Mouse (Mus musculus) adrenal gland, postnatal 36 days (tissue): ENCODE results near the gene Arhgef17. TPM values are rescaled to one million over a fixed set of nuclear protein-coding genes. Genes with fewer than 3 reads are reported as not detected.

Source experiments
- DNase-seq, 2 experiments: peaks; one replicate each; pipeline ENCODE4 v3.0.0; 2021; ENCODE audit warnings: mixed read lengths in 1 of 2
- long read RNA-seq, 2 experiments: library from polyadenylated mRNA; stranded (forward); transcript quantifications; one replicate each; pipeline ENCODE4 v2.0.0; 2021; ENCODE audit warnings: borderline sequencing depth in 2 of 2
- total RNA-seq, 2 experiments: library from RNA; stranded (reverse); gene quantifications; 2 replicates each; pipeline ENCODE4 v1.2.3; 2021

The Arhgef17 gene
- total RNA-seq, result 10 to 100 TPM; 63.3 to 69.0 TPM
- long read RNA-seq, experiment 1, full-length matches to known transcripts, result 2 of 6 reads
- long read RNA-seq, experiment 1, partial matches to known transcripts, result 3 of 6 reads
- long read RNA-seq, experiment 1, other reads (novel, unspliced or antisense), result 1 of 6 reads
- long read RNA-seq, experiment 2, full-length matches to known transcripts, result 4 of 20 reads
- long read RNA-seq, experiment 2, partial matches to known transcripts, result 3 of 20 reads
- long read RNA-seq, experiment 2, other reads (novel, unspliced or antisense), result 13 of 20 reads

- DNase-seq, result peak; percentile 54 to 76
These were observed at the start of gene Arhgef17 for GRCm38 (mm10) chr7:100931926-100932480. Gene Arhgef17, minus strand, starts transcription at chr7:100932107.

- DNase-seq, result peak; percentile 81 to 86
These were observed 47.3 kb upstream of the Arhgef17 start for GRCm38 (mm10) chr7:100979175-100979574.

GRCm38 (mm10) chr7:100978171-100978570 lies 46.3 kb upstream of the Arhgef17 start:
- DNase-seq, result no peak

GRCm38 (mm10) chr7:100974135-100974903 lies 42.4 kb upstream of the Arhgef17 start, which contains the start of gene P2ry6:
Gene P2ry6, minus strand, starts transcription at chr7:100974649.
- DNase-seq, result peak; percentile 86 to 87

GRCm38 (mm10) chr7:100972875-100973274 lies 41.0 kb upstream of the Arhgef17 start:
- no peak for DNase-seq

- DNase-seq, result no peak
These were observed 37.2 kb upstream of the Arhgef17 start for GRCm38 (mm10) chr7:100968874-100969659.

GRCm38 (mm10) chr7:100968376-100968775 lies 36.5 kb upstream of the Arhgef17 start:
- DNase-seq, result no peak

- DNase-seq, result no peak
These were observed 35.9 kb upstream of the Arhgef17 start for GRCm38 (mm10) chr7:100967850-100968249.

GRCm38 (mm10) chr7:100966014-100966413 lies 34.1 kb upstream of the Arhgef17 start:
- no peak for DNase-seq

- peak; percentile 39 to 58 for DNase-seq
These were observed 33.2 kb upstream of the Arhgef17 start for GRCm38 (mm10) chr7:100965079-100965478.

- peak in 1 of 2 experiments; percentile 26 for DNase-seq
These were observed 32.3 kb upstream of the Arhgef17 start for GRCm38 (mm10) chr7:100964242-100964641.

- no peak for DNase-seq
These were observed 31.5 kb upstream of the Arhgef17 start for GRCm38 (mm10) chr7:100963381-100963780.

- DNase-seq, result no peak
These were observed 29.2 kb upstream of the Arhgef17 start for GRCm38 (mm10) chr7:100961146-100961545.

- DNase-seq, result no peak
These were observed 28.6 kb upstream of the Arhgef17 start for GRCm38 (mm10) chr7:100960462-100960861.

- DNase-seq, result peak in 1 of 2 experiments; percentile 37
These were observed 26.5 kb upstream of the Arhgef17 start for GRCm38 (mm10) chr7:100958426-100958825.

- no peak for DNase-seq
These were observed 20.8 kb upstream of the Arhgef17 start for GRCm38 (mm10) chr7:100952686-100953085.

GRCm38 (mm10) chr7:100951903-100952302 lies 20.0 kb upstream of the Arhgef17 start:
- DNase-seq, result no peak

- DNase-seq, result peak in 1 of 2 experiments; percentile 52
These were observed 18.6 kb upstream of the Arhgef17 start for GRCm38 (mm10) chr7:100950481-100951010.

- no peak for DNase-seq
These were observed 18.1 kb upstream of the Arhgef17 start for GRCm38 (mm10) chr7:100950031-100950430.

- no peak for DNase-seq
These were observed 12.8 kb upstream of the Arhgef17 start for GRCm38 (mm10) chr7:100944738-100945137.

GRCm38 (mm10) chr7:100944306-100944705 lies 12.4 kb upstream of the Arhgef17 start:
- no peak for DNase-seq
